Comparison of ENCODE assay signal across 9 mouse cellular contexts in genomic region chr2:27097241-27097656, GRCm38 (mm10). TPM values are rescaled to one million over a fixed set of nuclear protein-coding genes. Genes with fewer than 3 reads are reported as not detected.
DNase-seq lines count a peak whose midpoint lies in the region; ATAC-seq and TF ChIP-seq lines count a peak whose summit lies in the region.
"Had no signal": no experiment of that assay in that cellular context is flagged by ENCODE, and none has a peak within 500 bp of the region (broad histone marks: within the 10 kb centered on the region; RNA-seq: fewer than 3 reads in every experiment).

No protein-coding gene starts in this region.

- no peak for ATAC-seq in heart, embryonic 13.5 days (ENCODE audit: extremely low read depth, insufficient number of reproducible peaks, low FRiP score, low TSS enrichment)

- no peaks in the 10 kb centered on the region for H3K9me3 ChIP-seq in heart, embryonic 13.5 days

- H3K27me3 ChIP-seq in heart, adult 2 months (ENCODE audit: control insufficient read depth, insufficient read depth, low read length): no peaks in the 10 kb centered on the region
- peaks cover 14% of the 10 kb centered on the region for H3K27me3 ChIP-seq in heart, embryonic 13.5 days (replicated peaks)

- H3K4me2 ChIP-seq in heart, embryonic 13.5 days: no peak overlapping the region

- H3K27ac ChIP-seq in heart, adult 2 months: peak overlapping the region; percentile 20; the same call in 1 of the 2 replicates
- peak overlapping the region; percentile 69 for H3K27ac ChIP-seq in heart, embryonic 13.5 days (replicated peaks)

- no peak overlapping the region for H3K9ac ChIP-seq in heart, adult 2 months (ENCODE audit: low read depth, low read length)
- peak overlapping the region; percentile 63 for H3K9ac ChIP-seq in heart, embryonic 13.5 days

- no peak for TF ChIP-seq EP300 in heart, adult 2 months (IDR thresholded peaks at IDR 0.05; ENCODE audit: insufficient read depth, low read depth, low read length)

- 48% methylated on average over 6 of the region's 6 CpGs for WGBS in heart, adult 2 months
- 30% methylated on average over 6 of the region's 6 CpGs for WGBS in heart, embryonic 13.5 days

- TF ChIP-seq CTCF in heart, adult 2 months (IDR thresholded peaks at IDR 0.05): no peak

- intact Hi-C loops in heart, adult 2 months (cut with DNase I): no loop called here

- no peaks in the 10 kb centered on the region for H3K36me3 ChIP-seq in heart, adult 2 months (ENCODE audit: control insufficient read depth, insufficient read depth, low read length)
- H3K36me3 ChIP-seq in heart, embryonic 13.5 days: no peaks in the 10 kb centered on the region; the same call in 1 of the 2 replicates

- peak; percentile 24 to 43 for DNase-seq in heart, adult 2 months
- no peak for DNase-seq in heart, postnatal 4 days
- DNase-seq in B cell, adult 2 months: peak; percentile 31 to 40
- DNase-seq in lung, postnatal 10 days: peak; percentile 46
- DNase-seq in embryo, embryonic 9.5 days (ENCODE audit: extremely low spot score): no peak
- DNase-seq in kidney, adult 8-10 months: no peak
- no peak for DNase-seq in gastrocnemius, postnatal 10 days

- no peaks in the 10 kb centered on the region for H3K79me2 ChIP-seq in heart, adult 2 months (replicated peaks; ENCODE audit: control insufficient read depth, insufficient read depth, low read length)

- H3K4me3 ChIP-seq in heart, adult 2 months: no peak overlapping the region
- H3K4me3 ChIP-seq in heart, embryonic 13.5 days: no peak overlapping the region

- no peak for TF ChIP-seq POLR2A in heart, adult 2 months (IDR thresholded peaks at IDR 0.05; ENCODE audit: insufficient read depth, low read depth, low read length)

- H3K4me1 ChIP-seq in heart, adult 2 months (ENCODE audit: control insufficient read depth, insufficient read depth, low read length): peaks cover 18% of the 10 kb centered on the region
- peaks cover 39% of the 10 kb centered on the region for H3K4me1 ChIP-seq in heart, embryonic 13.5 days

RNA-seq across cellular contexts. Expression of gene Adamtsl2, which starts 18.1 kb away (rescaled TPM):
- 10 to 100 TPM in 1 of 2 experiments, 1 to 10 TPM in 1; 9.2 to 18.9 TPM for total RNA-seq in heart, adult 2 months (2021)
- 27.0 and 38.7 TPM in 2 replicates for polyA plus RNA-seq in heart, adult 2 months (2012; rRNA removed)
- 10 to 100 TPM; 10.6 to 11.4 TPM for total RNA-seq in heart, postnatal 4 days (2021)
- 11.2 and 11.6 TPM in 2 replicates for polyA plus RNA-seq in heart, embryonic 13.5 days (2015; fragmentation: Nextera tagmentation; extraction: Ambion mirVana)
- total RNA-seq in gastrocnemius, postnatal 10 days (2021): 1 to 10 TPM; 3.1 to 4.8 TPM

RNA-seq across cellular contexts. Expression of gene Mymk, which starts 25.3 kb away (rescaled TPM):
- total RNA-seq in heart, adult 2 months (2021): not detected
- polyA plus RNA-seq in heart, adult 2 months (2012; rRNA removed): 0.10 TPM in 1 of 2 replicates, not detected in the other
- total RNA-seq in heart, postnatal 4 days (2021): not detected
- polyA plus RNA-seq in heart, embryonic 13.5 days (2015; fragmentation: Nextera tagmentation; extraction: Ambion mirVana): 0.41 and 1.2 TPM in 2 replicates
- 10 to 100 TPM; 51.6 to 58.5 TPM for total RNA-seq in gastrocnemius, postnatal 10 days (2021)
- polyA plus RNA-seq: testis, adult 2 months had no signal

RNA-seq across cellular contexts. Expression of gene Fam163b, which starts 45.0 kb away (rescaled TPM):
- total RNA-seq in heart, adult 2 months (2021): under 1 TPM; 0.44 to 0.77 TPM
- 1.1 and 1.4 TPM in 2 replicates for polyA plus RNA-seq in heart, adult 2 months (2012; rRNA removed)
- total RNA-seq in heart, postnatal 4 days (2021): under 1 TPM; 0.55 to 0.65 TPM
- polyA plus RNA-seq in heart, embryonic 13.5 days (2015; fragmentation: Nextera tagmentation; extraction: Ambion mirVana): 0.24 and 0.53 TPM in 2 replicates
- under 1 TPM; 0.33 to 0.36 TPM for total RNA-seq in gastrocnemius, postnatal 10 days (2021)

Comparison
In these comparisons a context has a peak if more than half of its experiments do, and no peak if none do; other contexts are left out.
1. DNase-seq: peak in heart, adult 2 months (2 of 2), B cell, adult 2 months (2 of 2) and lung, postnatal 10 days (single experiment); none in heart, postnatal 4 days (single experiment), embryo, embryonic 9.5 days (single experiment), kidney, adult 8-10 months (0 of 2) and gastrocnemius, postnatal 10 days (single experiment).
2. RNA of gene Mymk, which starts 25.3 kb away (total RNA-seq): 51.6 to 58.5 TPM in gastrocnemius, postnatal 10 days; not detected in heart, postnatal 4 days and not detected in heart, adult 2 months; every median in the first group is over 10 times any median in the second.